Comparison of ENCODE assay signal across 8 mouse cellular contexts in the genomic region with DNA sequence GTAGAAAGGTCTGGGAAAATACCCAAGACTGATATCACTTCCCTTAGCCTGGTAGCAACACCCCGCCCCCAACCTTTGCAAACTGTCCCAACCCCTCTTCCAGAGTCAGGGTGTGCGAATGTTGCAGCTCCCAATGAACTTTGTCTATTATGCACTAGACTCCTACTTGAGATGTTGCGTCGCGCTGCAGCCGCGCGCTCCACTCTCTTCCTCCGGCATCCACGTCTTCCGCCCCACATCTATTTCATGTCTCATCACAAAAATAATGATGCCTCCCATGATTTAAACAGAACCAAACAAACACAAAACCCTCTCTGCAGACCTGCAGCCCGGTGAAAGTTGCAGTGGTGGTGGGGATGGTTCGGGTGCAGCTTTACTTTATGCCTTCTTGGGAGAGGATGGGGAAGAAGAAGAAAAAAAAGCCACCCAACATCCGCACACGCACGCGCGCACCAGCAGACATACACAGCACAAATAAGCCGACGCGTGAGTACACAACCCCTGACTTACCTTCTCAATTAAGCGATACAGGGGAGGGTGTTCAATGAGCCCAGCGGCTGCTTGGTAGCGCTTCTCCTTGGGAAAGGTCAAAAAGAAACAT.
DNase-seq lines count a peak whose midpoint lies in the region; ATAC-seq lines count a peak whose summit lies in the region.

No protein-coding gene starts in this region.

- WGBS in liver, embryonic 11.5 days: 4% methylated on average over 24 of the region's 24 CpGs
- under 1% methylated on average over 24 of the region's 24 CpGs for WGBS in embryonic facial prominence, embryonic 15.5 days
- WGBS in limb, embryonic 10.5 days: 2% methylated on average over 24 of the region's 24 CpGs
- under 1% methylated on average over 24 of the region's 24 CpGs for whole genome bisulfite sequencing in neural tube, embryonic 15.5 days

- no peak overlapping the region for H3K27ac ChIP-seq in liver, embryonic 11.5 days (ENCODE audit: low read depth, low read length)
- H3K27ac ChIP-seq in embryonic facial prominence, embryonic 15.5 days (replicated peaks): no peak overlapping the region
- no peak overlapping the region for H3K27ac ChIP-seq in limb, embryonic 10.5 days
- H3K27ac ChIP-seq in neural tube, embryonic 15.5 days (replicated peaks): peak overlapping the region; percentile 85

- peak overlapping the region; percentile 64 for H3K4me2 ChIP-seq in liver, embryonic 11.5 days
- H3K4me2 ChIP-seq in embryonic facial prominence, embryonic 15.5 days (replicated peaks): peak overlapping the region; percentile 62
- peak overlapping the region; percentile 82 for H3K4me2 ChIP-seq in neural tube, embryonic 15.5 days

- no peak for ATAC-seq in liver, embryonic 11.5 days (replicated peaks; ENCODE audit: low FRiP score)
- no peak for ATAC-seq in embryonic facial prominence, embryonic 15.5 days (ENCODE audit: insufficient number of reproducible peaks, low FRiP score, low TSS enrichment, low read depth)
- ATAC-seq in neural tube, embryonic 15.5 days (ENCODE audit: low FRiP score): 0 out of 2 replicates have a peak, but pooled peaks have one; percentile 13

- no peaks in the 10 kb centered on the region for H3K4me1 ChIP-seq in liver, embryonic 11.5 days (replicated peaks; ENCODE audit: control insufficient read depth, insufficient read depth, low read length)
- H3K4me1 ChIP-seq in embryonic facial prominence, embryonic 15.5 days: peaks cover 18% of the 10 kb centered on the region
- H3K4me1 ChIP-seq in limb, embryonic 10.5 days: peaks cover 59% of the 10 kb centered on the region
- peaks cover 68% of the 10 kb centered on the region for H3K4me1 ChIP-seq in neural tube, embryonic 15.5 days

- H3K4me3 ChIP-seq in liver, embryonic 11.5 days (ENCODE audit: low read depth, low read length): peak overlapping the region; percentile 34
- H3K4me3 ChIP-seq in embryonic facial prominence, embryonic 15.5 days (replicated peaks): peak overlapping the region; percentile 39
- H3K4me3 ChIP-seq in limb, embryonic 10.5 days: peak overlapping the region; percentile 51
- H3K4me3 ChIP-seq in neural tube, embryonic 15.5 days (replicated peaks): peak overlapping the region; percentile 51

- H3K36me3 ChIP-seq in liver, embryonic 11.5 days (ENCODE audit: control insufficient read depth, insufficient read depth, low read length): no peaks in the 10 kb centered on the region
- H3K36me3 ChIP-seq in embryonic facial prominence, embryonic 15.5 days: no peaks in the 10 kb centered on the region
- no peaks in the 10 kb centered on the region for H3K36me3 ChIP-seq in limb, embryonic 10.5 days
- no peaks in the 10 kb centered on the region for H3K36me3 ChIP-seq in neural tube, embryonic 15.5 days

- DNase-seq in liver, embryonic 11.5 days (ENCODE audit: low spot score): no peak
- no peak for DNase-seq in liver
- DNase-seq in limb, embryonic 10.5 days (ENCODE audit: low spot score): peak; percentile 38
- DNase-seq in ovary, postnatal 14 days (ENCODE audit: low spot score): no peak
- no peak for DNase-seq in natural killer cell, adult 2 months (ENCODE audit: low spot score in 2 of 2)
- no peak for DNase-seq in right cerebral cortex, adult 18-20 months

- peaks cover 23% of the 10 kb centered on the region for H3K27me3 ChIP-seq in liver, embryonic 11.5 days (replicated peaks; ENCODE audit: control insufficient read depth, insufficient read depth, low read length)
- H3K27me3 ChIP-seq in embryonic facial prominence, embryonic 15.5 days: peaks cover 26% of the 10 kb centered on the region
- H3K27me3 ChIP-seq in limb, embryonic 10.5 days (ENCODE audit: low read depth, poor library complexity, severe bottlenecking): peaks cover 34% of the 10 kb centered on the region; the same call in 1 of the 2 replicates
- H3K27me3 ChIP-seq in neural tube, embryonic 15.5 days (replicated peaks): 0 out of 2 replicates have a peak, but pooled peaks cover 4% of the 10 kb centered on the region

- H3K9me3 ChIP-seq in liver, embryonic 11.5 days (ENCODE audit: control insufficient read depth, low read length): no peaks in the 10 kb centered on the region
- H3K9me3 ChIP-seq in embryonic facial prominence, embryonic 15.5 days (replicated peaks): no peaks in the 10 kb centered on the region
- no peaks in the 10 kb centered on the region for H3K9me3 ChIP-seq in limb, embryonic 10.5 days (replicated peaks)
- no peaks in the 10 kb centered on the region for H3K9me3 ChIP-seq in neural tube, embryonic 15.5 days (replicated peaks)

- no peak overlapping the region for H3K9ac ChIP-seq in liver, embryonic 11.5 days (ENCODE audit: low read depth, low read length)
- no peak overlapping the region for H3K9ac ChIP-seq in embryonic facial prominence, embryonic 15.5 days
- peak overlapping the region; percentile 54 for H3K9ac ChIP-seq in neural tube, embryonic 15.5 days (replicated peaks)
